Mouse (Mus musculus) small intestine, adult 2 months (tissue): Measurements from ENCODE around the gene Pkp1. TPM values are rescaled to one million over a fixed set of nuclear protein-coding genes. Genes with fewer than 3 reads are reported as not detected.

Experiments used
- H3K27ac ChIP-seq: fragments of 200-500 bp; 2 replicates; pipeline ENCODE4 v1.5.1; 2012; ENCODE audit warnings: low read depth, low read length, control low read depth, inconsistent platforms; ENCODE audit not compliant: insufficient read depth
- H3K27me3 ChIP-seq: fragments of 200-500 bp; 2 replicates; pipeline ENCODE4 v1.6.1; 2012; ENCODE audit warnings: mild to moderate bottlenecking, moderate library complexity, low read length, inconsistent platforms; ENCODE audit not compliant: control insufficient read depth, insufficient read depth
- H3K36me3 ChIP-seq: fragments of 200-500 bp; 2 replicates; pipeline ENCODE4 v1.6.1; 2012; ENCODE audit warnings: mild to moderate bottlenecking, low read length, control low read depth, inconsistent platforms; ENCODE audit not compliant: control insufficient read depth, insufficient read depth
- H3K4me1 ChIP-seq: fragments of 200-500 bp; 2 replicates; pipeline ENCODE4 v1.6.1; 2012; ENCODE audit warnings: low read length, inconsistent platforms, mixed read lengths; ENCODE audit not compliant: control insufficient read depth, insufficient read depth, insufficient read length
- H3K4me3 ChIP-seq: fragments of 200-500 bp; 2 replicates; pipeline ENCODE4 v1.5.1; 2012; ENCODE audit warnings: low read depth, mild to moderate bottlenecking, control low read depth, inconsistent platforms, low read length, moderate library complexity
- CTCF ChIP-seq: fragments of 200-500 bp; IDR thresholded peaks from 2 replicates; pipeline ENCODE4 v1.5.1; 2012; ENCODE audit warnings: low read depth, mild to moderate bottlenecking, control low read depth, inconsistent platforms, low read length, moderate library complexity, mixed read lengths; ENCODE audit not compliant: insufficient replicate concordance, insufficient read length; ENCODE audit errors: extremely low read depth
- POLR2A ChIP-seq: fragments of 200-500 bp; IDR thresholded peaks from 2 replicates; pipeline ENCODE4 v1.6.1; 2012; ENCODE audit warnings: low read depth, mild to moderate bottlenecking, control low read depth, inconsistent platforms, low read length, moderate library complexity
- WGBS: fragments of 180-500 bp; shearing (Covaris S2); methylation state at CpG from one replicate; pipeline ENCODE4 v1.1.7; 2018; 5-methylcytosine and 5-hydroxymethylcytosine counted together
- polyA plus RNA-seq: library from polyadenylated mRNA; depleted of rRNA; stranded (reverse); fragments of >200 nt; gene quantifications from 2 replicates; pipeline ENCODE4 v1.2.3, GENCODE M21; 2012; rRNA removed

Gene Pkp1
- polyA plus RNA-seq, 1 experiment: 12.5 TPM

DNA sequence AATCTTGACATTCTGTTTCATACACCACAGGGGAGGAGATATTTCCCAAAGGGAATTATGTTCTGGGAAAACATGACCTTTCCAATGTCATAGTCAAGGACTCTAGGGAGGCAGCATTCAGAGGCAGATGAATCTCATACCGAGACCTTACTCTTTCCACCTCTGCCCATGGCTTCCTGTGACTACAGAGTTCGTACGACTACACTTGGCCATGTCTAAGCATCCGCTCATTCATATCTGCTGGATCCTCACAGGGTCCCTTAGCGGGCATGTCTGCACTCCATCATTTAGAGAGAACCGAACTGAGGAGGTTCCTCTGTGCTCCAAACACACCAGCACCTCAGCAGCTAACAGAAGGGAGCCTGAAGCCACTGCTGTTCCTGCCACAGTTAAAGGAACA is 79.9 kb downstream of the Pkp1 start:
- Histone ChIP-seq H3K27me3 (no peaks in the 10 kb centered on the region), H3K4me1 (peaks cover 2% of the 10 kb centered on the region; the same call in 1 of the 2 replicates), H3K4me3 (no peak overlapping the region), H3K36me3 (peaks cover under 1% of the 10 kb centered on the region; the same call in 1 of the 2 replicates), H3K27ac (no peak overlapping the region)
- 81% methylated on average over 6 of the region's 6 CpGs for WGBS
- TF ChIP-seq CTCF (no peak), POLR2A (no peak)

DNA sequence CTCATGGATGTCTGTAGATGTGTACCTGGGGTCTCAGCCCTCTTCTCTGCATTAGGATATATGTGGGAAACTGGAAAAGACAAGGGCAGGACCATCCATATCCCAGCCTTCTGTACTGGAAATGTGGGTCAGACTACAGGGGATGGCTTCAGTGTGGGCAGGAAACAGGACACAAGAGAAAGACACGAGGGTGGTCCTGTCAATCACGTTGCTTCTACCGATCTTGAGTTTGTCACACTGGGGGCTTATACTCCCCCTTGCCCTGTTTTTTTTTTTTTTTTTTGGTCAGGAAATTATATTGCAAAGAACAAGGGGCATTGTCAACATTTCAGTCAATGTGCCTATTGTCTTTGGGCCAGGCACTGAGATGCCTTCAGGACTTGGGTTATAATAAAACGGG is 80.4 kb downstream of the Pkp1 start:
- Histone ChIP-seq H3K27me3 (no peaks in the 10 kb centered on the region), H3K27ac (no peak overlapping the region), H3K4me1 (peaks cover 3% of the 10 kb centered on the region; the same call in 1 of the 2 replicates), H3K4me3 (no peak overlapping the region), H3K36me3 (peaks cover 2% of the 10 kb centered on the region; the same call in 1 of the 2 replicates)
- TF ChIP-seq CTCF: no peak
- no peak for TF ChIP-seq POLR2A
- 59% methylated on average over 4 of the region's 4 CpGs for WGBS

DNA sequence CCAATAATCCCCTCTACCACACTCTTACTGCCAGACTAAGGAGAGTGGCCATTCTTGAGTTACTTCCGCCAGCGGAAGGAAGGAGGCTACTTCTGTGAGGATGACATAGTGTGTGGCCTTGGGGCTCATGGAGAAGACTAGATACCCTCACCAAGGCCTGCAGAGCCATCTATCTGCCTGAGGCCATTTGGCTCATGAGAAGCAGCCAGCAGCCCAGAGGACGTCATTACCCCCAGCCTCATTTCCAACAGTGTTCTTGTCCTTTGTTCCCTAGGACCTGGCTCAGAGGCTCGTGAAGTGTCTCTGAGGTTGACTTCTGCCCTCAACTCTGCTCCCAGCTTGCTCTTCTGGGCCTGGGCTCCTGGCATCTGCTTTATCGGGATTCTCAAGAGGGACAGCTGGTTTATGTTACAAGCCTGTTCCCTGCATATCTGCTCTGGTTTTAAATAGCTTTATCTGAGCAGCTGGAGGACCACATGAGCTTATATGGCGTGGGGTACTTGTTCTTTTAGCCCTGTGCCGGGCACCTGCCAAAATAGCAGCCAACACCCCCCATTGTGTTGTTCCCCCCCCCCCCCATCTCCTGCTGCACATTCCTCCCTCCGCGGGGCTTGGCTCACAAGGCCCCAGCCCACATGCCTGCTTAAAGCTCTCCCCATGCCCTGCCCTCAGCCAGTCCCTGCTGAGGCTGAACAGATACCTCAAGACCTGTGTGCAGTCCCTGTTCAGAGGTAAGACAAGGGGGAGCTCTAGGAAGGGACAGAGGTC is 83.1 kb downstream of the Pkp1 start, which contains the start of gene Tnnt2:
Gene Tnnt2, plus strand, starts transcription at position 639 of the 768 bp plus-strand sequence.
- H3K4me3 ChIP-seq: no peak within 1 kb of the TSS
- WGBS: 29% methylated on average over 9 of the region's 9 CpGs
- TF ChIP-seq CTCF (no peak), POLR2A (no peak)
- peaks cover 3% of the 10 kb centered on the region; the same call in 1 of the 2 replicates for H3K4me1 ChIP-seq
- H3K36me3 ChIP-seq: peaks cover 25% of the 10 kb centered on the region
- H3K27ac ChIP-seq: no peak within 1 kb of the TSS
- H3K27me3 ChIP-seq: no peaks in the 10 kb centered on the region

DNA sequence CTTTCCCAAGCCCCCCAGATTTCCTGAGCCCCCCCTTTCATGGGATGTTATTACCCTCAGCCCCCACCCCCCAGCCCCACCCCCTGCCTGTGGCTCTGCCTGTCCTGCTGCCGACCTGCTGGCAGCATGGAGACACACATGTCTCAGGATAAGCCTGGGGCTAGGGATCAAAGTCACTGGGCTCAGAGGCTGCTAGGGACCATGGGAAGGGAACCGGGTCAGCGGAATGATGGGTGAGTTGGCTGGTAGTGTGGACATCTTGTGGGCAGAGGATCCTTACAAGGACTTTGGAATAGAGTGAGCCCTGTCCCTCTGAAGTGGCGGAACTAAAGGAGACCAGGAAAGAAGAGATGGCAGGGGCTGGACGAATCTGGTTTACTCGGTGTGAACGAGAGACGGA is 84.0 kb downstream of the Pkp1 start:
- no peak overlapping the region for H3K4me3 ChIP-seq
- H3K4me1 ChIP-seq: peaks cover 3% of the 10 kb centered on the region; the same call in 1 of the 2 replicates
- no peaks in the 10 kb centered on the region for H3K27me3 ChIP-seq
- H3K36me3 ChIP-seq: peaks cover 34% of the 10 kb centered on the region
- WGBS: 68% methylated on average over 8 of the region's 8 CpGs
- no peak for TF ChIP-seq POLR2A
- TF ChIP-seq CTCF: no peak
- no peak overlapping the region for H3K27ac ChIP-seq

DNA sequence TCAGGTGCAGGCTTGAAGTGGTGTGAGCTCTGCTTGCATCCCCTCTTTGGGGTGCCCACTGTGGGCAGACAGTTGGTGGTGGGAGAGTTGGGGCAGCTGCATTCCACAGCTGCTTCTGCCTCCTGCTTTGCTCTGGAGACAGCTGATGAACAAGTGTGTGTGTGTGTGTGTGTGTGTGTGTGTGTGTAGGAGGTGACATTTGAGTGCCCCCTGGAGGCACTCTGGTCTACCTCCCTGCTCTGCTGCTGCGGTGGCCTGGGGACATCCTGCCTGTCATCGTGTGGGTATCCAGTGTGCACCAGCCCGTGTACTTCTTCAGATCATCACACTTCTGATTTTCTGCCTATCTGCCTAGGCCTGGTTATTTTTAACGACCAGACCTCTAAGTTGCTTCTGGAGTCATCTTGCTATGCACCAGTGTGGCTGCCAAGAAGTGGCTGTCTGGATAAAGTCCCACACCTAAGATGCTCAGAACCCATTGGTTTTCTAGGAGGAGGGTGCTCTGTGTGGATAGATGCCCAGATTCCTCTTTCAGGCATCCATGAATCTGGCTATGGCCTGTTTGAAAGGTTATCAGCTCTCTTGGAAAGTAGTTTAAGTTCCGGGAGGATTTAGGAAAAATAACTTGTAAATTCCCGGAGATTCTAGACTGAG is 84.7 kb downstream of the Pkp1 start:
- Histone ChIP-seq H3K27ac (no peak overlapping the region), H3K4me1 (peaks cover 3% of the 10 kb centered on the region; the same call in 1 of the 2 replicates), H3K36me3 (peaks cover 41% of the 10 kb centered on the region), H3K4me3 (no peak overlapping the region), H3K27me3 (no peaks in the 10 kb centered on the region)
- 62% methylated on average over 6 of the region's 6 CpGs for WGBS
- TF ChIP-seq CTCF (no peak), POLR2A (no peak)

DNA sequence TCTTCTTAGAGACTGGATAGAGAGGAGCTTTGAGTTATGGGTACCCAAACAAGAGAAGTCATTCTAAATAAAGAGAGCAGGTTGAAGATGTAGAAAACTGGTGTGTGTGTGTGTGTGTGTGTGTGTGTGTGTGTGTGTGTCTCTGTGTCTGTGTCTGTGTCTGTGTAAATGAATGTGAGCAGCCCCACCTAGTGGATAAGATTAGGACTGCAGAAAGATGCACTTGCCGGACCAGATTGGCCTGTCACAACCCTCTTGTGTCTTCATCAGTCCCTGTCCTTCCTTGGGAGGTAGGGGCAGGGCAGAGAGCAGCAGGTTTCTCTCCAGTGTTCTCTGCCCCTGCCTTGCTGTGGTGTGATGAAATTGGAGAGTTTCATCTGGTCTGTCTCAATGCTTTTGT is 90.1 kb downstream of the Pkp1 start:
- Histone ChIP-seq H3K27me3 (no peaks in the 10 kb centered on the region), H3K4me3 (no peak overlapping the region), H3K4me1 (no peaks in the 10 kb centered on the region), H3K36me3 (peaks cover 70% of the 10 kb centered on the region), H3K27ac (no peak overlapping the region)
- TF ChIP-seq CTCF: 0 out of 2 replicates have a peak, but pooled peaks have one; percentile 4
- no peak for TF ChIP-seq POLR2A
- WGBS: 11% methylated on average over 1 of the region's 1 CpGs

DNA sequence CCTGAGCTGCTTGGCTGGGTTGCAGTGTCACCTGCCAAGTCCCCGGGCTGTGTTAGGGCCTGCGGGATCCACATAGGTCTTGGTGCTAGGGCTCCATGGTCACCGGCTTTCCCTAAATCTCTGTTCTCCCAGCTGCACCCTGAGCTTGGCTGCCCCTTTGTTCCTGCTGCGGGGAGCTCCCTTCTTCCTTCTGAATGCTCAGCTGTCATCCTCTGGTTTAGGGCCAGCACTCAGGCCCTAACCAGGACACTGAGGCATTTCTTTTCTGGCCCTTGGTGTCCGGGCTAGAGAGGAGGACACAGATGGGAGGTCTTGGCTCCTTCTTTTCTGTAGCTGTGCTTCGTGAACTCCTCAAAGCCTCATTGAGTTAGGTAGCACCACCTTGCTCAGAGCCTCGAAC is 97.2 kb downstream of the Pkp1 start:
- peak overlapping the region; percentile 75 for H3K4me3 ChIP-seq
- peaks cover 10% of the 10 kb centered on the region for H3K36me3 ChIP-seq
- H3K27me3 ChIP-seq: no peaks in the 10 kb centered on the region
- 36% methylated on average over 7 of the region's 7 CpGs for WGBS
- H3K27ac ChIP-seq: peak overlapping the region; percentile 97
- TF ChIP-seq POLR2A (no peak), CTCF (no peak)
- H3K4me1 ChIP-seq: peaks cover 16% of the 10 kb centered on the region

Other genes with a start within 250 kb of the Pkp1 start
- 140 and 147 TPM in 2 replicates for gene Csrp1, start 199.1 kb downstream of the Pkp1 start, polyA plus RNA-seq
- 8.7 and 10.5 TPM in 2 replicates for gene Phlda3, start 153.1 kb downstream of the Pkp1 start, polyA plus RNA-seq
- 0.42 and 5.0 TPM in 2 replicates for gene Tnni1, start 139.8 kb downstream of the Pkp1 start, polyA plus RNA-seq
- gene Lad1, start 100.6 kb downstream of the Pkp1 start, polyA plus RNA-seq: 128 and 314 TPM in 2 replicates
- 0.56 TPM in 2 replicates for gene Tnnt2, start 82.9 kb downstream of the Pkp1 start, polyA plus RNA-seq
- gene Igfn1, start 87.1 kb upstream of the Pkp1 start, polyA plus RNA-seq: 0.11 and 0.34 TPM in 2 replicates
- 20.4 and 21.8 TPM in 2 replicates for gene Tmem9, start 88.9 kb upstream of the Pkp1 start, polyA plus RNA-seq
- not detected in 2 replicates for gene Ascl5, start 131.6 kb upstream of the Pkp1 start, polyA plus RNA-seq
- 2.3 and 3.4 TPM in 2 replicates for gene Cacna1s, start 133.5 kb upstream of the Pkp1 start, polyA plus RNA-seq
- gene Kif21b, start 212.2 kb upstream of the Pkp1 start, polyA plus RNA-seq: 12.4 and 28.6 TPM in 2 replicates